Mouse (Mus musculus): Measurements from ENCODE around the gene Myh6.

Myh6 gene

DNA sequence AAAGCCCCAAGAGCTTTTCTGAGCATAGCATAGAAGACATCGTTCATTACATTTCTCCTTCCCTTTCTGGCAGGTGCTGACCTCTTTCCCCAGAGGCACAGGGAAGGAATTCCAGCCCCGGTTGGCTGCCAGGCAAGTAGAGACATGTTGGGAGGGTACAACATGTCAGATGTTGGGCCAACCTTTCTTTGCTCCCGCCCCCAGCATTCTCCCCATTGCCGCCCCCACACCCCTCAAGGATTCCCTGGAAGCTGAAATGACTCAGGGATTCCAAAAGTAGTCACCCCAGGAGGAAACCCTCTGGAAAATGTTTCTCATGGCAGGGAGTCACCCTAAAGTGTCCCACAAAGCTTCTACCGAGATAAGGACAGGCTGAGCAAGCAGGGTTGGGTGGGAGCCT is 36.9 kb downstream of the Myh6 start:
- DNase-seq, result no peak

DNA sequence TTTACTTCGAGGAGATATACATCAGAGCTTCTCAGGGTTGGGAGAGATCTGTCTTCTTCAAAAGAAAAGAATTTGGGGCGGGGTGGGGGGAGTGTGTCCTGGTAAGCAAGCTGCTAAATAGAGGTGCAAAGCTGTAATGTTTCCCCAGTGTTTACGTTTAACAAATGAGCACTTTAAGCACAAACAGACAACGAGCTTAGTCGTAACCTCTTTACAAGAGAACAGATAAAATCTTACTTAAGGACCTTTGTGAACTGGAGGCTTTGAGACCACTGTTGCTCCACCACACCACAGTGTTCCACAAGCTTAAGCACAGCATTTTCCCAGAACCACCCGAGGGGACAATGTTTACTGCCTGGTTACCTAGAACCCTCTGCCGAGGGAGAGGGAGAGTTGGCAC is 39.4 kb downstream of the Myh6 start:
- no peak for DNase-seq

DNA sequence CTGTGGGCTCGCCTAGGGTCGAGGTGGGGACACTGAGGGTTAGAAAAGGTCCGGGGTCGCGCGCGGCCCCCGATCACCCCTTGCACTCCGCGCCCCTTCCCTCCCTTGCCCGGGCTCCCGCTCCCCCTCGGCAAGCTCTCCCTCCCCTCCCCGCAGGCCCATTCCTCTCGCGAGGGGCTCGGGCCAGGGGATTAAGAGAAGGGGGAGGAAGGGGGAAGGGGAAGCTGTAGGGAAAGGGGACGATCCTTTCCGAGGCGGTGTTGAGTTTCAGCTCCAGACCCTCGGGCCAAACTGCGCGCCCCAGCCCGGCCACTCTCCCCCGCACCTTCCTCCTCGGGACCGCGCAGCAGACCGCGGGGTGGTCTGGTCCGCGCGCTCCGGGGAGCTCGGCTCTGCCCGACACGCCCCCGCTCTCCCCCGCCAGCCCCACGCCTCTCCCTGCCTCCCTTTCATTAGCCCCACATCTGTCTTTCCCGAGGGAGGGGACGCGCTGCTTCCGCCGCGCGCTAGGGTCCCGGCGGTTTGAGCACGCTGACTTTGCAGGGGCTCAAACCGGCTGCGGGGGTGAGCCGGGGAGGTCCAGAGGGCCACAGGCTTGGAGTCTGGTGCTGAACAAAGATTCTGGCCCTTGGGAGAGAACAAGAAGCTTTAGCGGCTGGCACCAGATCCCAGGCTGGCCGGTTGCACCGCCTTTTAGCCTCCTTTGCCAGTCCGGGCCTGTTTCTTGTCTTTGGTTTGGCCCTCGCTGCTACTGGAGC is 40.1 kb downstream of the Myh6 start:
- no peak for DNase-seq

DNA sequence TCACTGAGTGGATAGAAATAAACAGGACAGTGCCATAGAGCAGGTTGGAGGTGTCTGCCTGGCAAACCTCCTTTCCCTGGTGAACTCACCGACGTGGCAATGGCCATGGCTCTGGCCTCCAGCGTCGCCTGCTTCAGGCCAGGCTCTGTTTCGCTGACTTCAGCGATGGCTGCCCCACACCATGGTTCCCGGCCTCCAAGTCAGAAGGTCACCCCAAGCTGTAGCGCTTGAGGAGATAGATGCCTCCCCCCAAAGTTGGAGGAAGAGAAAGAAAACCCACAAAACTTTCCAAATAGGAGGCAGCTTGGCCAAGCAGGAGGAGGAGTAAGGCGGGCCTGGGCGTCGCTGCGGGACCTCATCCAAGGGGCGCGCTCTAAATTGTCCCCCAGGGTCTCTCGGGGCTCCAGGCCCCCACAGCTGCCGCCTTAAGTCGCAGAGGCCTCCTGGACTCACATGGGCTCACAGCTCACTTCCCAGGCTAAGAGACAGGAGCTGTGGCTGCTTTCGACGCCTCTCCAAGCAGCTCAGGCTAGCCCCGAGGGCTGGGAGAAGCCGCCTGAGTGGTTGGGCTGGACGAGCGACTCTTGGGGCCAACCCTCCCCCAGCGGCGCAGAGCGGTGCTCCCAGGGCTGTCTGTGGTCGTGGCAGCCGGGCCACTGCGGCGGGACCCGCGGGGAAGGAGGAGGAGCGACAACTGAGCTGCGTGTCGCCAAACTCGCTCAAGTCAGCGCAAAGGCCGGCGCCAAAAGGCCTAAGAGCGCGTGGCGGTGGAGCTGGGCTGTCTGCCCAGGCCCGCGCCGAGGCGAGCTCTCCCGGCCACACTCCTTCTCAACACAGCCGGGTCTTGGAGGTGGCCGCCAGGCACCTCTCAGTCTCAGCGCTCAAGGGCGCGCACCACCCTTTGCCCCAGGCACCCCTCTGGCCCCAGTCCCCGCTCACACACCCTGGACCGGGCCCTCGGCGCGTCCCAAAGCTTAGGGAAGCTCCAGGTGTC is 41.1 kb downstream of the Myh6 start, which contains the start of gene Efs:
Efs (minus strand) TSS at position 778 of the 994 bp plus-strand sequence.
- no peak for DNase-seq

DNA sequence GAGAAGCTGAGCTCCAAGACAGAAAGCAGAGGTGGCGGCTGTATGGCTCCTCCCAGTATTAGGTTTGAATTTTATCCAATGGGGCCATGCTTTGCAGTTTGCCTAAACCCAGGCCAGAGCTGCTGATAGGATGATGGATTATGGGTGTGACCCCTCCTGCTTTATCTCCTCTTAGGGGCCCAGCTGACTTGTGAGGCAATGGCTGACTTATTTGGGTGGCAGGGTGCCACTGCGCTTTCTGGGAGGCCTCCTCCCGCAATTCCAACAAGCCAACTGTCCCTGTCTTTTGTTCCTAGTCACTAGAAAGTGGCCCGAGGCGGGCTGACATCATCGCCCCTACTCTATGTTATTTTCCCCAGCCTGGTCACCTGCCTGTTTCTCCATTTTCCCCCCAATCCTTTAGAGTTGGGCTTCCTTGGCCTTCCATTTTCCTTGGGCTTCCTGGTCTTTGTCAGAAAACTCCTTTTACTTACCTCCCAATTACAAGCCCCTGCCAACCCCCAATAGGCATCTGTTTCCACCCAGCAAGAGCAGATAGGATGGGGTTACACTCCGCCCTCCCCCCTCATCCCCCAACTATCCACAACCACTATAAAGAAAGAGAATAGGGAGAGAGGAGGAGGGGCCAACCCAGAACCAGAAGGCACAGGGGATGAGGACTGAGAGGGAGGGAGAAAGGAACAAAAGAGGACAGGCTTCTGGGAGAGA is 41.9 kb downstream of the Myh6 start:
- no peak for DNase-seq

DNA sequence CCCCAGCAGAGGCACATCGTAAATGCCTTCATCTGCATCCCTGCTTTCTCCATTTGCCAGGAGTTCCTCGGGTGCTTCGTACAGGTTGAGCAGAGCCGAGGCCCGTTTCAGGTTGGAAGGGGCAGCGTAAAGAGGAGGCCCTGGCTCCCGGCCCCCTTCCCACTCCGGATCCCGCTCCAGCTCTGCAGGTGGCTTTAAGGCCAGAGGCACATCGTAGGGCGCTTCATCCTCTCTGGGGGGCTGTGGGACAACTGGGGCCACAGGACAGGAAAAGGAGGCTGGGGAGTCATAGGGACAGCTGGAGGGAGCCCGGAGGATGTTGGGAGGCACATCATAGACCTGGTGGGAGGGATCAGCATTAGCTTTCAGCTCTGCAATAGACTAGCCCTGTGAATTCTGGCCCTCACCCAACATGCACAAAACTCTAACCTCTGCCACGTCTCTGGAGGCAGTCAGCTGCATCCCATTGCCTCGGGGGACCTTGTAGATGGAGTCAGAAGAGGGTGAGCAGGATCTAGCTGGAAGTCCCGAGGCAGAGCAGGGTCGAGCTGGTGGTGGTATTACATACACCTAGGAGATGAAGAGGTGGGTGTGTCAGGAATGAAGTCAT is 46.5 kb downstream of the Myh6 start:
- DNase-seq, result no peak

DNA sequence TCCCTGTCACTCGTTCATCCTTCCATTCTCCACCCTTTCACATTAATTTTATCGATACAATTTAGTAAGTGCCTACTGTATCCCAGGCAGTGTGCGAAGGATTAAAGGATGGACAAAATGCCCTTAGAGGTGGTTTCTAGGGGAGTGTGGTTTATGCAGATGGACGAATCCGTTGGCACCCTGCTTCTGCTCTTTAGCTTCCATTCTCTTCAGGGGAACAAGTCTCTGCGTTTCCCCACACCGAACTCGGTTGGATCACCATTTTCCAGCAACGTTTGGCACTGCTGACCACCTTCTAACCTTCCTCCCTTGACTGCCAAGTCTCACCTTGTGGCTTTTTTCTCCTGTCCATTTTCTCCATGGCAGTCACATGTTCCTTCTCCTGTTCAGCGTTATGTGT is 53.4 kb downstream of the Myh6 start:
- no peak for DNase-seq

DNA sequence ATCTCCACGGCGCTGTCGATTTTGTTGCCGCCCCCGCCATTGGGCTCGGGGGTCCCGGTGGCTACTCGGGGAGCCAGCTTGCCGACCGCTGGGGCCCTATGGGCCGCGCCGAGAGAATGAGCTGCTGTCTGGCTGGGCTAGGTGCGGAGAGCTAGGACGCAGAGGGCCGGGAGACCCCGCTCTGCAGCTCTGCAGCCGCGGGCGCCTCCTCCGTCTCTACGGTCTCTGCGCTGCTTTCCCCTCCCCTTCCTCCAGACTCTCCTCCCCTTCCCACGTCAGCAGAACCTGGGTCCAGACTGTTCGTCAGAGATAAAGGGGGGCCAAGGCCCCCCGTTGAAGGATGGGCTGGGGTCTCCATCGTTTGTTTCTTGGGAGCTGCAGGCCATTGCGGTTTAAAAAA is 53.8 kb downstream of the Myh6 start, which contains the start of gene Slc22a17:
Slc22a17 (minus strand) TSS at position 247 of the 400 bp plus-strand sequence.
- no peak for DNase-seq

DNA sequence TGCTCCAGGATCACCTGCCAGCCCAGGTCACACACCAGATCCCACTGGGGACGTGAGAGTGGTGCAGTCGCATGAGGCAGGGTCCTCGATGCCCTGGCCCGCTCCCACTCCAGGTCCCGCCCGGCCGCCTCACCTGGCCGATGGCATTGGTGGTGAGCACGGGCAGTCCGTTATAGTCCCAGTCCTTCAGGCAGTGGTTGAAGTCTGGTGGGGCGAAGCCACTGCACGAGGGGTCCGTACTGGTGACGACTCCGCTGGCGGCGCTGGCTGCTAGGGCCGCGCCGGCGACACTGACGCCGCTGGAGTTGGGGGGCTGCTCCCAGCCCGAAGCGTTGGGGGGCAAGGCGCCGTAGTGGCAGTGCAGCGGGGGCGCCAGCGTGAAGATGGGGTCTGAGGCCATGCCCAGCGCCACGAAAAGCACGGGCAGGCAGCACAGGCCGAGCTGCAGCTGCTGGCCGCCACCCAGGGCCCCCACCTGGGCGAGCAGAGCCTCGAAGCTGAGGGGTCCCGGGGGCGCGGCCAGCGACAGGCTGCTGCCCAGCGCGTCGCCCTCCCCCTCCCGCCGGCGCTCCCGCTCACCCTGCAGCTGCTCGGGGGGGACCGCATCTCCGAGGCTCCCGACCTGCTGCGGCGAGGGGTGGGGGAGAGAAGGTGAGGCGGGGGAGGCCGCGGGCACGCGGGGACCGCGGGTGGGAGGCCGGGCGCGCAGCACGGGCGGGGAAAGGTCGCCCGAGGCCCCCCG is 54.4 kb downstream of the Myh6 start:
- no peak for DNase-seq

DNA sequence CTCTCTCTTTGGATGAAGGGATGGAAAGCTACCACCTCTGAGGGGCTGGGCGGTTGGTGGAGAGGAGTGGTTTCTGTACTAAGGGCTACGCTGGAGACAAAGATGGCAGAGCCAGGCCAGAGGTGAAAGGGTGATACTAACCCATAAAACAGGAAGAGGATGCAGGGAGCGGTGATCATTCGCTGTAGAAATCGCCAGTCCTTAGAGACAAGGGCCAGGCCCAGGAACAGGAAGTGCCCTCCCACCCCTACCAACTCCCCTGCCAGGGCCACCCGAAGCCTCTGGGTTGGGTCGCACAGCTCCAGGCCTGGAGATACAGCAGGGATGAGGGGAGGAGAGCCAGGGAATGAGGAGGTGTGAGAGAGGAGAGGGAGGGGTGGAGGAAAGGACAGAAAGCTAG is 58.0 kb downstream of the Myh6 start:
- DNase-seq, result no peak

DNA sequence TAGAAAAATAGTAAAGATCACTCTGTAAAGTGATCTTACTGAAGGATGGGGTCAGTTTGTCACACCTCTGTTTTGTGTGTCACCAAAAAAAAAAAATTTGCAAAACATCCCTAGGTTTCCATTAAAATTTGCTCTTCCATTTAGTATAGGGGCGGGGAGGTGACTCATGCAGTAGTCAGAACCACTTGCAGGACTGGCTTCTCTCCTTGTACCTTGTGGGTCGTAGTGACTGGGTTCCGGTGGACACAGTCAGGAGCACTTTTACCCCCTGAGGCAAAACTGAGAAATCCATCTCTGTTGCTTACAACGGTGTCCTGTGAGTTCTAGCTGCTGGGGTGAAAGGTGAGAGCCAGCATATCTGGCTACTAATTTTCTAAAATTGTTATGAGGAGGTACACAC is 63.1 kb downstream of the Myh6 start:
- DNase-seq, result no peak

DNA sequence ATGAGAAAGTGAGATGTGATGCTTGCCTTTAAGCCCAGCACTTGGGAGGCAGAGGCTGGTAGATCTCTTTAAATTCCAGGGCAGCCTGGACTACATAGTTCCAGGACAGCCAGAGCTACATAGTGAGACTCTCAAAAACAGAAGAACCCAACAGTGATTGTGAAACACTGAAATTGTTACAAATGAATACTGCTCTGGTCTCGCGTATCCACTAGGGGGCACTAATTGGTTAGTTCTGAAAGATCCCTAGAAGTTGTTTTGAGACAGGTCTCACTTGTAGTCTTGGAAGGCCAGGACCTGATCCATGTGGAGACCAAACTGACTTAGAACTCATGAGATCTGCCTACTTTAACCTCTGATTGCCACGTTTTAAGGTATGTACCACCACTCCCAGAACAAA is 66.3 kb downstream of the Myh6 start:
- peak in 1 of 2 experiments; percentile 33 for DNase-seq

DNA sequence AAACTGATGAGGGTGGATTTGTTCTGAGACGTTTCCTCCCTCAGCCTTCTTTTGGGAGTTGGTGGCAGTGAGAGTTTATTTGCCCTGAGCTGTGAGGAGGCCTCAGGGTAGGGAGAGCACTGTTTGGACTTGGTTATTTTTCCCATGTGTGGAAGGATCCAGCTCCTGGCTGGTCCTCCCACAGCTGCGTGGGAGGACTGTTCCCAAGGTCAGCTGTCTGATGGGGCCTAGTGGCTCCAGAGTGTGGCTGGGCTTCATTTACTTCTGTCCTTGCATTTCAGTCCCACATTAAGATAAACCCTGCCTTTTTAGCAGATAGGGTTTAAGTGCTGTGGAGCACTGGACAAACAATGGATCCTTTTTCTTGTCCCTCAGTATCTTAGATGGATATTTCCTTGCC is 69.3 kb downstream of the Myh6 start:
- DNase-seq, result no peak

DNA sequence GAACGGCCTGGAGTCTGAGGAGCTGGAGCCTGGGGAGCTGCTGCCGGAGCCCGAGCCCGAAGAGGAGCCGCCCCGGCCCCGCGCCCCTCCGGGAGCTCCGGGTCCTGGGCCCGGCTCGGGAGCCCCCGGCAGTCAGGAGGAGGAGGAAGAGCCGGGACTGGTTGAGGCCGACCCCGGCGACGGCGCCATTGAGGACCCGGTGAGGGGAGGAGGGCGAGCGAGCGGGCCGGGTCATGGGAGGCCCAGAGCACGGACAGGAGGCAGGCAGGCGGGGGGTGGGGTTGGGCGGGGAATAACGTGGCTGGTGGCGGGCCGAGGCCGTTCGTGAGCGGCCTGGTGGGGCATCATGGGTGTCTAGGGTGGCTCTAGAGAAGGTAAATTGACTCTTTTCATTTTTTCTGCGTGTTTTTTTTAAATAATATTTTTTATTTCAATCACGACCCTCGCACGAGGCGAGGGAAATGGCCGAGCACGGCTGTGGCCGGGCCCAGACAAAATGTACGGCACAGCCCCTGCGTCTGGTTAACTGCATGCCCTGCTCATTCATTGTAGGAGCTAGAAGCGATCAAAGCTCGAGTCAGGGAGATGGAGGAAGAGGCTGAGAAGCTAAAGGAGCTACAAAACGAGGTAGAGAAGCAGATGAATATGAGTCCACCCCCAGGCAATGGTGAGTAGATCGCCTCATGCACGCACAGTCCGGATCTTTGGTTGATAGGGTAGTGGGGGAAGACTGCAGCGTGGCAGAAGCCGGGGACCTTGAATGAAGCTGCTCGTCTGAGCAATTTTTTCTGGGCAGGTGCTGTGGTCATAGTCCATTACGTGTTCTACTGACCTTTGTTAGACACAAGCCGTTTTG is 72.2 kb downstream of the Myh6 start:
- DNase-seq, result peak in 1 of 2 experiments; percentile 61

DNA sequence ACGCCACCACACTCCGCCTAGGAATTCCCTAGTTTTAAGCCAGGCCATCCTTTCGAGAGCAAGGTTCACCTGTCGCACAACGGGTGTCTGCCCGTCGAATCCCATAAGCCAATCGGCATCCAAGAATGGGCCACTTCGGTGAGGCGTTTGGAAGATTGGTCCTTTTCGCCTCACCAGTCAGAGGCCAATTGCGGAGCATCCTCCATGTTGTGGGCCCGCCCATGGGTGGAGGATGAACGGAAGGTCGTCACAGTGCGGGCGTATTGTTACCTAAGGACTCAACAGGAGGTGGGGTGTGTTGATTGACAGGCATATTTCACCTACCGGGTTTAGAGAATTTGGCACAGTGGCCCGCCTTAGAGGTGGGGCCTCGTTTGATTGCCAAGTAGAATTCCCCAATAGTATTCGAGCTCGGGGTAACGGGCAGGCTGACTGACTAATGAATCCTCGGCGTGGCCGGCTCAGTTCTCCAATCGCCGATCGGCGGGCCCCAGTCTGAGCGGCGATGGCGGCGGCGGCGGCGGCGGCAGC is 73.0 kb downstream of the Myh6 start:
- peak; percentile 95 to 99 for DNase-seq

DNA sequence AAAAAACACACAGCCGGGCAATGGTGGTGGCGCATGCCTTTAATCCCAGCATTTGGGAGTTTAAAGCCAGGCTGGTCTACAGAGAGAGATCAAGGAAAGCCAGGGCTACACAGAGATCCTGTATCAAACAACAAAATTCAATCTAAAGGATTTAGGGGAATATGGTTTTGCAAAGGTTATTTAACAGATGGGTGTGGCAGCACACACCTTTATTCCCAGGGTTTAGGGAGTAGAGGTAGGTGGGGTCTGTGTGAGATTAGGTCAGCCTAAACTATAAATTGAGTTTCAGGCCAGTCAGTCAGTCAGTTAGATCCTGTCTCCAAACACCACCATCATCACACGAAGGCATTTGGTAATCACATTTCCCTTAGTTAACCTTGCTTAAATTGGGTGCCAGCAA is 74.5 kb downstream of the Myh6 start, which contains the start of gene Pabpn1:
Pabpn1 (plus strand) TSS at position 301 of the 400 bp plus-strand sequence.
- no peak for DNase-seq

Measured in thymus, adult 18-20 months (tissue).